In the genomic region with DNA sequence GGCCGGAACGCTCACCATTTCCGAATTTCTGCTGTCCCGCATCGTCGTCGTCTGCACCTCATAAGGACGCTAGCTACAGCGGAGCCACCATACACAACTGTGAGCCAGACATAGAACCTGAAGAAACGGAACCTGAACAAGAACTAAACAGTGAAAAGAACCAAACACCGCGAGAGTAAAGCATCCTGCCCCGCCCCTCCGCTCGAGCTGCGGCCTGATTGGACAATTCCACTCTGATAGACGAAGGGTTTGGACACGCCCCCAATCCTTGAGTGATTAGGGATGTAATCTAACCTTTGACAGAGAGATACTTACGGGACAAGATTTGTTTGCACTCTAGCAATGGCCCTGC, we compare ENCODE assay signal across 8 mouse cellular contexts. TPM values are rescaled to one million over a fixed set of nuclear protein-coding genes. Genes with fewer than 3 reads are reported as not detected.
DNase-seq lines count a peak whose midpoint lies in the region; ATAC-seq and TF ChIP-seq lines count a peak whose summit lies in the region.

A gene (minus strand): TSS at position 149 of the 352 bp plus-strand sequence.

- ATAC-seq in embryonic facial prominence, embryonic 15.5 days (ENCODE audit: insufficient number of reproducible peaks, low FRiP score, low TSS enrichment, low read depth) = peak; percentile 87
- ATAC-seq in limb, embryonic 13.5 days (ENCODE audit: low FRiP score, low read depth) = peak; percentile 92
- ATAC-seq in midbrain, embryonic 15.5 days (replicated peaks) = peak; percentile 95

- H3K36me3 ChIP-seq in embryonic facial prominence, embryonic 15.5 days = no peaks in the 10 kb centered on the region
- H3K36me3 ChIP-seq in limb, embryonic 13.5 days = no peaks in the 10 kb centered on the region; the same call in 1 of the 2 replicates
- H3K36me3 ChIP-seq in midbrain, embryonic 15.5 days (replicated peaks) = no peaks in the 10 kb centered on the region

- no peaks in the 10 kb centered on the region for H3K27me3 ChIP-seq in embryonic facial prominence, embryonic 15.5 days
- no peaks in the 10 kb centered on the region for H3K27me3 ChIP-seq in limb, embryonic 13.5 days
- H3K27me3 ChIP-seq in midbrain, embryonic 15.5 days (replicated peaks) = no peaks in the 10 kb centered on the region

- WGBS in embryonic facial prominence, embryonic 15.5 days = 0% methylated on average over 19 of the region's 19 CpGs
- under 1% methylated on average over 19 of the region's 19 CpGs for whole genome bisulfite sequencing in limb, embryonic 13.5 days
- WGBS in midbrain, embryonic 15.5 days = under 1% methylated on average over 19 of the region's 19 CpGs

- H3K9ac ChIP-seq in embryonic facial prominence, embryonic 15.5 days = peak within 1 kb of the TSS; percentile 92
- H3K9ac ChIP-seq in limb, embryonic 13.5 days = peak within 1 kb of the TSS; percentile 87
- H3K9ac ChIP-seq in midbrain, embryonic 15.5 days = peak within 1 kb of the TSS; percentile 93

- no peak for TF ChIP-seq CTCF in bone marrow macrophage, adult 2 months (IDR thresholded peaks at IDR 0.05; ENCODE audit: low read depth, low read length)

- H3K27ac ChIP-seq in bone marrow macrophage, adult 2 months (ENCODE audit: insufficient read depth, low read depth, low read length) = 0 out of 2 replicates have a peak within 1 kb of the TSS, but pooled peaks have one; percentile 1
- peak within 1 kb of the TSS; percentile 90 for H3K27ac ChIP-seq in embryonic facial prominence, embryonic 15.5 days (replicated peaks)
- peak within 1 kb of the TSS; percentile 83; the same call in 1 of the 2 replicates for H3K27ac ChIP-seq in limb, embryonic 13.5 days
- peak within 1 kb of the TSS; percentile 86 for H3K27ac ChIP-seq in midbrain, embryonic 15.5 days

- peak; percentile 95 for DNase-seq in 416B (ENCODE audit: low read depth)
- peak; percentile 81 to 89 for DNase-seq in heart, adult 9 months (ENCODE audit: low spot score in 2 of 2)
- peak; percentile 95 for DNase-seq in kidney, adult 9 months
- DNase-seq in spleen, adult 18-20 months = peak; percentile 78 to 88

- H3K9me3 ChIP-seq in embryonic facial prominence, embryonic 15.5 days (replicated peaks) = no peaks in the 10 kb centered on the region
- no peaks in the 10 kb centered on the region for H3K9me3 ChIP-seq in limb, embryonic 13.5 days
- no peaks in the 10 kb centered on the region for H3K9me3 ChIP-seq in midbrain, embryonic 15.5 days

- TF ChIP-seq POLR2A in bone marrow macrophage, adult 2 months (IDR thresholded peaks at IDR 0.05; ENCODE audit: borderline replicate concordance, low read depth, low read length) = no peak

- H3K4me2 ChIP-seq in embryonic facial prominence, embryonic 15.5 days (replicated peaks) = peak within 1 kb of the TSS; percentile 74
- peak within 1 kb of the TSS; percentile 88 for H3K4me2 ChIP-seq in limb, embryonic 13.5 days (replicated peaks)
- peak within 1 kb of the TSS; percentile 83 for H3K4me2 ChIP-seq in midbrain, embryonic 15.5 days

- H3K4me3 ChIP-seq in bone marrow macrophage, adult 2 months (ENCODE audit: insufficient read depth, low read length) = peak within 1 kb of the TSS; percentile 74
- peak within 1 kb of the TSS; percentile 86 for H3K4me3 ChIP-seq in embryonic facial prominence, embryonic 15.5 days (replicated peaks)
- peak within 1 kb of the TSS; percentile 81 for H3K4me3 ChIP-seq in limb, embryonic 13.5 days
- H3K4me3 ChIP-seq in midbrain, embryonic 15.5 days = peak within 1 kb of the TSS; percentile 97

- peaks cover 7% of the 10 kb centered on the region for H3K4me1 ChIP-seq in bone marrow macrophage, adult 2 months (ENCODE audit: control insufficient read depth, insufficient read depth, low read length)
- peaks cover 5% of the 10 kb centered on the region for H3K4me1 ChIP-seq in embryonic facial prominence, embryonic 15.5 days
- H3K4me1 ChIP-seq in limb, embryonic 13.5 days = peaks cover 12% of the 10 kb centered on the region
- H3K4me1 ChIP-seq in midbrain, embryonic 15.5 days = peaks cover 13% of the 10 kb centered on the region

RNA-seq across cellular contexts. Expression of the gene that starts here (rescaled TPM):
- 2.1 and 2.3 TPM in 2 replicates for polyA plus RNA-seq in bone marrow macrophage, adult 2 months (2012; ENCODE audit: insufficient read depth, insufficient read length, missing spikeins)
- polyA plus RNA-seq in embryonic facial prominence, embryonic 15.5 days (2015; fragmentation: Nextera tagmentation; extraction: Ambion mirVana) = 8.8 and 8.9 TPM in 2 replicates
- polyA plus RNA-seq in limb, embryonic 13.5 days (2015; fragmentation: Nextera tagmentation; extraction: Ambion mirVana) = 10.8 and 11.0 TPM in 2 replicates
- 13.8 and 15.4 TPM in 2 replicates for polyA plus RNA-seq in midbrain, embryonic 15.5 days (2015; fragmentation: Nextera tagmentation; extraction: Ambion mirVana)

Comparison
In these comparisons a context has a peak if more than half of its experiments do, and no peak if none do; other contexts are left out.
1. Peak in every context shown above with its lines: DNase-seq, ATAC-seq, H3K4me3 ChIP-seq and H3K27ac ChIP-seq.
2. H3K27ac ChIP-seq: peak in every context shown above with its lines; median percentile 90 in embryonic facial prominence, embryonic 15.5 days; 86 in midbrain, embryonic 15.5 days; 83 in limb, embryonic 13.5 days; 1 in bone marrow macrophage, adult 2 months.